Mouse (Mus musculus) left cerebral cortex, postnatal 36 days (tissue): ENCODE measurements around the gene Fsip1. TPM values are rescaled to one million over a fixed set of nuclear protein-coding genes. Genes with fewer than 3 reads are reported as not detected.
A peak's percentile ranks its signal among the peaks of the same experiment; 100 is the strongest.

Experiments used
- DNase-seq, 2 experiments: peaks; one replicate each; pipeline ENCODE4 v3.0.0; 2021 to 2022; ENCODE audit warnings: low spot score in 2 of 2, mixed read lengths in 1 of 2
- intact Hi-C: fragments of 180-260 bp; cut with DNase I; formaldehyde crosslinking; loops from one replicate; pipeline ENCODE4 v1.15.1; 2025
- total RNA-seq, 2 experiments: library from RNA; stranded (reverse); gene quantifications; 2 replicates each; pipeline ENCODE4 v1.2.3; 2021

Fsip1 gene
- total RNA-seq, 2 experiments from 2014 or later = 0.20 to 0.48 TPM

- intact Hi-C loops = loop anchor here (2.0 to 10.0 kb wide), 4 partner anchors 74 to 622 kb away; no protein-coding TSS in a partner anchor
- peak; percentile 47 to 65 for DNase-seq
These were observed 5.9 kb upstream of the Fsip1 start for GRCm38 (mm10) chr2:118262673-118263072.

- intact Hi-C loops = loop anchor here (5.0 to 10.0 kb wide), 3 partner anchors 185 to 625 kb away; no protein-coding TSS in a partner anchor
- no peak for DNase-seq
These were observed 3.0 kb upstream of the Fsip1 start for GRCm38 (mm10) chr2:118259746-118260145.

GRCm38 (mm10) chr2:118257094-118257493, 328 bp upstream of the Fsip1 start:
- no peak for DNase-seq
- intact Hi-C loops = no loop called here

- intact Hi-C loops = no loop called here
- DNase-seq = no peak
These were observed 2.2 kb downstream of the Fsip1 start for GRCm38 (mm10) chr2:118254516-118254915.

- intact Hi-C loops = loop anchor here (5.0 kb wide), 2 partner anchors 137 to 792 kb away; partner anchors contain the start of gene Thbs1
- no peak for DNase-seq
These were observed 7.8 kb downstream of the Fsip1 start for GRCm38 (mm10) chr2:118248966-118249365.

- intact Hi-C loops = loop anchor here (5.0 kb wide), 2 partner anchors 136 to 791 kb away; partner anchors contain the start of gene Thbs1
- DNase-seq = no peak
These were observed 8.8 kb downstream of the Fsip1 start for GRCm38 (mm10) chr2:118248016-118248415.

GRCm38 (mm10) chr2:118245914-118246313, 10.9 kb downstream of the Fsip1 start:
- intact Hi-C loops = loop anchor here (5.0 kb wide), 2 partner anchors 134 to 789 kb away; partner anchors contain the start of gene Thbs1
- peak; percentile 51 to 64 for DNase-seq

GRCm38 (mm10) chr2:118236196-118236595, 20.6 kb downstream of the Fsip1 start:
- DNase-seq = no peak
- intact Hi-C loops = no loop called here

- DNase-seq = no peak
- intact Hi-C loops = no loop called here
These were observed 21.2 kb downstream of the Fsip1 start for GRCm38 (mm10) chr2:118235614-118236013.

- DNase-seq = no peak
- intact Hi-C loops = no loop called here
These were observed 26.2 kb downstream of the Fsip1 start for GRCm38 (mm10) chr2:118230544-118230943.

GRCm38 (mm10) chr2:118228486-118229079, 28.2 kb downstream of the Fsip1 start:
- intact Hi-C loops = no loop called here
- DNase-seq = no peak

- DNase-seq = no peak
- intact Hi-C loops = no loop called here
These were observed 31.3 kb downstream of the Fsip1 start for GRCm38 (mm10) chr2:118225316-118226041.

GRCm38 (mm10) chr2:118217993-118218595, 38.7 kb downstream of the Fsip1 start:
- intact Hi-C loops = no loop called here
- DNase-seq = no peak

- no peak for DNase-seq
- intact Hi-C loops = no loop called here
These were observed 47.1 kb downstream of the Fsip1 start for GRCm38 (mm10) chr2:118209712-118210111.

GRCm38 (mm10) chr2:118208651-118209050, 48.1 kb downstream of the Fsip1 start:
- intact Hi-C loops = no loop called here
- no peak for DNase-seq

GRCm38 (mm10) chr2:118205991-118206585, 50.7 kb downstream of the Fsip1 start:
- intact Hi-C loops = no loop called here
- DNase-seq = no peak

- intact Hi-C loops = no loop called here
- DNase-seq = no peak
These were observed 52.1 kb downstream of the Fsip1 start for GRCm38 (mm10) chr2:118204646-118205045.

- DNase-seq = peak; percentile 39 to 46
- intact Hi-C loops = loop anchor here (1.0 kb wide), 1 partner anchor 37 kb away; no protein-coding TSS in a partner anchor
These were observed 52.9 kb downstream of the Fsip1 start for GRCm38 (mm10) chr2:118203739-118204461.

GRCm38 (mm10) chr2:118202934-118203333, 53.8 kb downstream of the Fsip1 start:
- intact Hi-C loops = loop anchor here (1.0 kb wide), 1 partner anchor 38 kb away; no protein-coding TSS in a partner anchor
- DNase-seq = no peak
